Mouse (Mus musculus): ENCODE results near the gene Mapk6. TPM values are rescaled to one million over a fixed set of nuclear protein-coding genes. Genes with fewer than 3 reads are reported as not detected.

The Mapk6 gene
- polyA plus RNA-seq, 1 experiment from 2014 or later = 40.1 TPM

DNA sequence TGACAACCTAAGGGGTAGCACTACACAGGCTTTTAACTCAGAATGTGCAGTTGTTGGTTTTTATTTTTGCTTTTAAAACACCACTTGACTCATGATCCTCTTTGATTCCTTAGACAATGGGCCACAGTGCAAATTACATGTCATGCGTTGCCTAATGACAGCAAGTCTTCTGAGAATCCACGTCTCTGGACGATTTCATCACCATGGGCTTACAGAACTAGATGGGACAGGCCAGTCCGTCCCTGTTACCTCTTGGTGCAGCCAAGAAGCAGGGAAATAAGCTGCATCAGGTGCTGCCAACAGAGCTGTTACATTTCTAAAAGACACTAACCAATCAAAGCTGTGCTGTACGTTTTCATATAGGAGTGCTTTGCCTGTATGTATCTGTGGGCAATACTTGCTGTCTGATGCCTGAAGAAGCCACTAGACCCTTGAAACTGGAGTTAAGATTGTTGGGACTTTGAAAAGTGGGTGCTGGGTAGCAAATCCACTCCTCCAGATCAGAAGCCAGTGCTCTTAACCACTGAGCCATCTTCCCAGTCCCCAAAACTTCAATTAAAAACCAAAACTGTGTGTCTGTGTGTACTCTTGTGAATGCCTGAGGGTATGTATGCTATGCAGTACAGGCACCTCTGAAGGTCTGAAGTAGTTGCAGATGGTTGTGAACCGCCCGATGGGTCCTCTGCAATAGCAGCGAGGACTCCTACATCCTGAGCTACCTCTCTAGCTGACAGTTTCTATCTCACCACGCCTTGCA lies 24.4 kb downstream of the Mapk6 start:
- H3K36me3 ChIP-seq (ENCODE audit: insufficient read depth, low read length) = peaks cover 24% of the 10 kb centered on the region
- H3K27ac ChIP-seq = no peak overlapping the region
- no peaks in the 10 kb centered on the region for H3K27me3 ChIP-seq (ENCODE audit: insufficient read depth, low read length)
- H3K4me3 ChIP-seq (replicated peaks; ENCODE audit: low read depth, low read length) = no peak overlapping the region
- ATAC-seq (replicated peaks; ENCODE audit: low FRiP score, low read depth) = no peak
- H3K9ac ChIP-seq (ENCODE audit: low read depth, low read length) = no peak overlapping the region
- no peak for DNase-seq (ENCODE audit: low spot score)
- no peaks in the 10 kb centered on the region for H3K4me1 ChIP-seq (replicated peaks; ENCODE audit: insufficient read depth, low read length)
- no peak for TF ChIP-seq CTCF (IDR thresholded peaks at IDR 0.05; ENCODE audit: low read depth)
- WGBS = 84% methylated on average over 9 of the region's 9 CpGs
- no peak overlapping the region for H3K4me2 ChIP-seq (ENCODE audit: low read length)
- no peaks in the 10 kb centered on the region for H3K9me3 ChIP-seq (replicated peaks; ENCODE audit: low read length)

DNA sequence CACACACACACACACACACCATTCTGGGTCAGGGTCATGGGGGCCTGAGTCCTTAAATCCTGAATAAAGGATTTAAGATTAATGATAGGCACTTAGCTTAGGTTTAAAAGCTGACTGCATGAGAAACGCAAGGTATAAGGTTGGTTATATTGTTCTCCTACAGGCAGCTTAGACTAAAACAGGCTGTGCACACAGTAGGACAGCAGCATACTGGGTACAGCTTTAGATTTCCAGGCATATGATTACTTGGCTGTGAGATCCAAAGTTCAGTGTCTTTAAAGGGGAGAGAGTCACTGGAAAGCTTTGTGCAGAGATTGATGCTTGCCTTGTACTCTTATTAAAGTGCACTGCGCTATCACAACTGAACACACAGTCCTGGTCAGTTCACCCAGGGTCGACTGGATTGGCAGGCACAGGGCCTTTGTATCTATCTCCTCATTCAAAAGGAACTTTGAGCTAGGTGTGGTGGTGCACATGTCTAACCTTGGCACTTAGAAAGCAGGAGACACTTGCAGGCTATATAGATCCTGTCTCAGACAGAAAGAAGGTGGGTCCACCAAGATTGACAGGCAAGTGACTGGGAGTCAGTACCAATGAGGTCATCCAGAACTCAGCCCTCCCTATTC lies 25.4 kb downstream of the Mapk6 start:
- peaks cover 18% of the 10 kb centered on the region for H3K36me3 ChIP-seq (ENCODE audit: insufficient read depth, low read length)
- no peaks in the 10 kb centered on the region for H3K9me3 ChIP-seq (replicated peaks; ENCODE audit: low read length)
- WGBS = 87% methylated on average over 3 of the region's 3 CpGs
- H3K27me3 ChIP-seq (ENCODE audit: insufficient read depth, low read length) = no peaks in the 10 kb centered on the region
- H3K9ac ChIP-seq (ENCODE audit: low read depth, low read length) = no peak overlapping the region
- ATAC-seq (replicated peaks; ENCODE audit: low FRiP score, low read depth) (no peak), DNase-seq (ENCODE audit: low spot score) (no peak)
- H3K4me1 ChIP-seq (replicated peaks; ENCODE audit: insufficient read depth, low read length) = no peaks in the 10 kb centered on the region
- no peak overlapping the region for H3K4me2 ChIP-seq (ENCODE audit: low read length)
- no peak for TF ChIP-seq CTCF (IDR thresholded peaks at IDR 0.05; ENCODE audit: low read depth)
- H3K27ac ChIP-seq = no peak overlapping the region
- H3K4me3 ChIP-seq (replicated peaks; ENCODE audit: low read depth, low read length) = no peak overlapping the region

DNA sequence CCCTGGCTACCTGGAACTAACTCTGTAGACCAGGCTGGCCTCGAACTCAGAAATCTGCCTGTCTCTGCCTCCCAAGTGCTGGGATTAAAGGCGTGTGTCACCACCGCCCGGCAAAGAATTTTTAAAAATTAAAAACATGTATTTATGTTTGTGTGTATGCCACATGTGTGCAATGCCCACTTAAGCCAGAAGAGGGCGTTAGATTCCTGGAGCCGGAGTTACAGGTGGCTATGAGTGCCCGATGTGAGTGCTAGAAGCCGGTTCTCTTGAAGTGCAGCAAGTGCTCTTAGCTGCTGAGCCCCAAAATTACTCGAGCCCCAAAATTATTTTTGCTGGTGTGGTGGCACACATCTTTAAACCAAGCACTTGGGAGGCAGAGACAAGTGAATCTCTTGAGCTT lies 26.0 kb downstream of the Mapk6 start:
- DNase-seq (ENCODE audit: low spot score) (no peak), ATAC-seq (replicated peaks; ENCODE audit: low FRiP score, low read depth) (no peak)
- Histone ChIP-seq H3K27me3 (ENCODE audit: insufficient read depth, low read length) (no peaks in the 10 kb centered on the region), H3K36me3 (ENCODE audit: insufficient read depth, low read length) (peaks cover 11% of the 10 kb centered on the region), H3K4me2 (ENCODE audit: low read length) (no peak overlapping the region), H3K9ac (ENCODE audit: low read depth, low read length) (no peak overlapping the region), H3K9me3 (replicated peaks; ENCODE audit: low read length) (no peaks in the 10 kb centered on the region), H3K4me1 (replicated peaks; ENCODE audit: insufficient read depth, low read length) (no peaks in the 10 kb centered on the region), H3K27ac (no peak overlapping the region), H3K4me3 (replicated peaks; ENCODE audit: low read depth, low read length) (no peak overlapping the region)
- 84% methylated on average over 9 of the region's 9 CpGs for WGBS
- peak; percentile 29; the same call in 1 of the 2 replicates for TF ChIP-seq CTCF (IDR thresholded peaks at IDR 0.05; ENCODE audit: low read depth)

DNA sequence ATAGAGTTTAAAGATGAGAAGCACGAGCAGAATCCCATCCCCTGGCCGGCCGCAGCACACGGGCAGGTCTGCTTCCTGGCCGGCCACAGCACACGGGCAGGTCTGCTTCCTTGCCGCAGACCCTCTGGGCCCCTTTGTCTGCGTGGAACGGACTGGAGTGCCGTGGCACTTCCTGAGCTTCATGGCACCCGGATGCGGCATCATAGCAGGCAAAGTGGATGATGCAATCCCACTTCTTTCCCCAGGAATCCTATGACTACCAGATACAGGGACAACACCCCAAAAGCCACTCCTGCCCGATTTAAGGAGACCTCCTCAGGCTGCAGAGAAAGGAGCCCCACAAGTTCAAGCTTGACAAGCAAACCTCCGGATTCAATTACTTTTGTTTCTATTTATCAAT lies 27.0 kb downstream of the Mapk6 start:
- H3K27ac ChIP-seq = no peak overlapping the region
- peaks cover 5% of the 10 kb centered on the region; the same call in 1 of the 2 replicates for H3K36me3 ChIP-seq (ENCODE audit: insufficient read depth, low read length)
- H3K4me3 ChIP-seq (replicated peaks; ENCODE audit: low read depth, low read length) = no peak overlapping the region
- H3K27me3 ChIP-seq (ENCODE audit: insufficient read depth, low read length) = no peaks in the 10 kb centered on the region
- DNase-seq (ENCODE audit: low spot score) (no peak), ATAC-seq (replicated peaks; ENCODE audit: low FRiP score, low read depth) (no peak)
- no peaks in the 10 kb centered on the region for H3K4me1 ChIP-seq (replicated peaks; ENCODE audit: insufficient read depth, low read length)
- no peak overlapping the region for H3K9ac ChIP-seq (ENCODE audit: low read depth, low read length)
- no peaks in the 10 kb centered on the region for H3K9me3 ChIP-seq (replicated peaks; ENCODE audit: low read length)
- WGBS = 93% methylated on average over 14 of the region's 14 CpGs
- TF ChIP-seq CTCF (IDR thresholded peaks at IDR 0.05; ENCODE audit: low read depth) = no peak
- H3K4me2 ChIP-seq (ENCODE audit: low read length) = no peak overlapping the region

DNA sequence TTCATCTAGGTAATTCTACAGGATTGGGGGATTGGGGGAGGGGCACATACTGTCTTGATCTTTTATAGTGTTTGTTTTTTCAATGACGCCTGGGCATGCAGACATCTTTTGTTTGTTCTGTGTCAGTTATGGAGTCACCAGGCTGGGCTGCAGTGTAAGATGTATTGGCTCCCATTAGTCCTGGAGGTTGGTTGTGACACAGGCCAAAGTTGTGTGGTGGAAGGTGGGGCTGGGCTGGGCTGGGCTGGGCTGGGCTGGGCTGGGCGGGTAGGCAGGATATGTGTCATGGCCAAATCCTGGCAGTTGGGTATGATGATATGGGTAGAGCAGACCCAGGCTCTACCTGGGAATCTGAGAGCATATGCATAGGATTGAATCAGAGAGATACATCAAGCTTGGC lies 31.0 kb downstream of the Mapk6 start:
- Histone ChIP-seq H3K4me3 (replicated peaks; ENCODE audit: low read depth, low read length) (no peak overlapping the region), H3K27ac (no peak overlapping the region), H3K4me1 (replicated peaks; ENCODE audit: insufficient read depth, low read length) (no peaks in the 10 kb centered on the region), H3K4me2 (ENCODE audit: low read length) (no peak overlapping the region), H3K9me3 (replicated peaks; ENCODE audit: low read length) (no peaks in the 10 kb centered on the region), H3K36me3 (ENCODE audit: insufficient read depth, low read length) (no peaks in the 10 kb centered on the region), H3K9ac (ENCODE audit: low read depth, low read length) (no peak overlapping the region), H3K27me3 (ENCODE audit: insufficient read depth, low read length) (no peaks in the 10 kb centered on the region)
- no peak for DNase-seq (ENCODE audit: low spot score)
- WGBS = 76% methylated on average over 2 of the region's 2 CpGs
- no peak for TF ChIP-seq CTCF (IDR thresholded peaks at IDR 0.05; ENCODE audit: low read depth)
- ATAC-seq (replicated peaks; ENCODE audit: low FRiP score, low read depth) = no peak

DNA sequence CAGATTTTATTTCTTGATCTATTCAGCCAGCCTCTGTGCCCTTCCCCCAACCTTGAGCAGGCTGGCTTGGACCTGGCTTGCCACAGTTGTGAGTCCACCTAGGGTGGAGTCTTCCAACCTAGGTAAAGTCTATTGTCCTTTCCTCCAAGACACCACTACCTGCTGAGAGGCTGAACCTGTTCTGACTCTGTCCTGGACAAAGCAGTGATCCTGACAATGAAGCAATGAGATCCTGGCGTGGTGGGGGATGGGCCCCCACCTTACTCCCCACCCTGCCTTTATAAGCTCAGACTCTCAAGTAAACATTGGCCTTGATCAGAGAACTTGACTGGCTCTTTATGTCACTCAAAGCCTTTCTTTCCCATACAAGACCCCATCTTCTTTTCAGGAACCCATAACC lies 33.4 kb downstream of the Mapk6 start:
- Histone ChIP-seq H3K4me2 (ENCODE audit: low read length) (no peak overlapping the region), H3K4me3 (replicated peaks; ENCODE audit: low read depth, low read length) (no peak overlapping the region), H3K4me1 (replicated peaks; ENCODE audit: insufficient read depth, low read length) (no peaks in the 10 kb centered on the region), H3K27me3 (ENCODE audit: insufficient read depth, low read length) (no peaks in the 10 kb centered on the region), H3K9me3 (replicated peaks; ENCODE audit: low read length) (no peaks in the 10 kb centered on the region), H3K36me3 (ENCODE audit: insufficient read depth, low read length) (no peaks in the 10 kb centered on the region), H3K27ac (no peak overlapping the region), H3K9ac (ENCODE audit: low read depth, low read length) (no peak overlapping the region)
- WGBS = 93% methylated on average over 1 of the region's 1 CpGs
- no peak for TF ChIP-seq CTCF (IDR thresholded peaks at IDR 0.05; ENCODE audit: low read depth)
- no peak for DNase-seq (ENCODE audit: low spot score)
- ATAC-seq (replicated peaks; ENCODE audit: low FRiP score, low read depth) = no peak
